Mouse (Mus musculus) left cerebral cortex, postnatal 4 days (tissue): ENCODE measurements around the gene Acss3. TPM values are rescaled to one million over a fixed set of nuclear protein-coding genes. Genes with fewer than 3 reads are reported as not detected.

Experiments
- DNase-seq: peaks from one replicate; pipeline ENCODE4 v3.0.0-alpha.2; 2022
- intact Hi-C: fragments of 180-260 bp; cut with DNase I; formaldehyde crosslinking; loops from one replicate; pipeline ENCODE4 v1.15.1; 2025
- total RNA-seq, 2 experiments: library from RNA; stranded (reverse); gene quantifications; 2 replicates each; pipeline ENCODE4 v1.2.3; 2021

The Acss3 gene
- total RNA-seq, 2 experiments from 2014 or later, result 0.68 to 0.74 TPM

GRCm38 (mm10) chr10:107021118-107021517 is 102.3 kb downstream of the Acss3 start:
- DNase-seq, result no peak
- intact Hi-C loops, result no loop called here

GRCm38 (mm10) chr10:107011142-107011541 is 112.3 kb downstream of the Acss3 start:
- DNase-seq, result no peak
- intact Hi-C loops, result no loop called here

- no peak for DNase-seq
- intact Hi-C loops, result no loop called here
Measured at GRCm38 (mm10) chr10:106998052-106998625, 125.3 kb downstream of the Acss3 start.

- intact Hi-C loops, result no loop called here
- DNase-seq, result no peak
Measured at GRCm38 (mm10) chr10:106989478-106989877, 134.0 kb downstream of the Acss3 start.

- intact Hi-C loops, result no loop called here
- no peak for DNase-seq
Measured at GRCm38 (mm10) chr10:106975193-106976141, 148.0 kb downstream of the Acss3 start.

GRCm38 (mm10) chr10:106959026-106959425 is 164.4 kb downstream of the Acss3 start:
- intact Hi-C loops, result no loop called here
- no peak for DNase-seq

- no peak for DNase-seq
- intact Hi-C loops, result no loop called here
Measured at GRCm38 (mm10) chr10:106941380-106941779, 182.1 kb downstream of the Acss3 start.

- intact Hi-C loops, result loop anchor here (10.0 kb wide), 1 partner anchor 985 kb away; no protein-coding TSS in a partner anchor
Measured at GRCm38 (mm10) chr10:106939441-106939840, 184.0 kb downstream of the Acss3 start.

GRCm38 (mm10) chr10:106938851-106939250 is 184.6 kb downstream of the Acss3 start:
- DNase-seq, result no peak

More at GRCm38 (mm10) chr10:106939441-106939840, 184.0 kb downstream of the Acss3 start:
- DNase-seq, result no peak

GRCm38 (mm10) chr10:106936996-106937395 is 186.5 kb downstream of the Acss3 start:
- DNase-seq, result no peak
- intact Hi-C loops, result loop anchor here (10.0 kb wide), 1 partner anchor 988 kb away; no protein-coding TSS in a partner anchor

More at GRCm38 (mm10) chr10:106938851-106939250, 184.6 kb downstream of the Acss3 start:
- intact Hi-C loops, result loop anchor here (10.0 kb wide), 1 partner anchor 986 kb away; no protein-coding TSS in a partner anchor

GRCm38 (mm10) chr10:106932571-106933073 is 190.8 kb downstream of the Acss3 start:
- no peak for DNase-seq
- intact Hi-C loops, result loop anchor here (5.0 to 10.0 kb wide), 3 partner anchors 340 to 992 kb away; partner anchors contain the start of gene Lin7a

GRCm38 (mm10) chr10:106928576-106929332 is 194.7 kb downstream of the Acss3 start:
- no peak for DNase-seq
- intact Hi-C loops, result no loop called here

GRCm38 (mm10) chr10:106924798-106925197 is 198.7 kb downstream of the Acss3 start:
- no peak for DNase-seq
- intact Hi-C loops, result no loop called here

- intact Hi-C loops, result no loop called here
- DNase-seq, result no peak
Measured at GRCm38 (mm10) chr10:106924334-106924733, 199.1 kb downstream of the Acss3 start.

- no peak for DNase-seq
- intact Hi-C loops, result loop anchor here (10.0 kb wide), 1 partner anchor 310 kb away; no protein-coding TSS in a partner anchor
Measured at GRCm38 (mm10) chr10:106914822-106915221, 208.6 kb downstream of the Acss3 start.

GRCm38 (mm10) chr10:106914275-106914674 is 209.2 kb downstream of the Acss3 start:
- DNase-seq, result no peak
- intact Hi-C loops, result loop anchor here (10.0 kb wide), 1 partner anchor 309 kb away; no protein-coding TSS in a partner anchor

GRCm38 (mm10) chr10:106913032-106913431 is 210.4 kb downstream of the Acss3 start:
- peak; percentile 21 for DNase-seq
- intact Hi-C loops, result loop anchor here (10.0 kb wide), 1 partner anchor 308 kb away; no protein-coding TSS in a partner anchor

GRCm38 (mm10) chr10:106910108-106910507 is 213.4 kb downstream of the Acss3 start:
- intact Hi-C loops, result loop anchor here (10.0 kb wide), 1 partner anchor 305 kb away; no protein-coding TSS in a partner anchor
- no peak for DNase-seq

- no peak for DNase-seq
- intact Hi-C loops, result no loop called here
Measured at GRCm38 (mm10) chr10:106896351-106896750, 227.1 kb downstream of the Acss3 start.
